Mouse (Mus musculus) midbrain, embryonic 10.5 days (tissue): ENCODE results near the gene Rsph9. TPM values are rescaled to one million over a fixed set of nuclear protein-coding genes. Genes with fewer than 3 reads are reported as not detected.

Source experiments
- DNase-seq: peaks from one replicate; pipeline ENCODE4 v3.0.0-alpha.2; 2017; ENCODE audit warnings: low spot score
- H3K27ac ChIP-seq: fragments of 300-500 bp; sonication (generic); replicated peaks from 2 replicates; pipeline ENCODE4 v1.5.1; 2016; ENCODE audit warnings: mild to moderate bottlenecking
- H3K27me3 ChIP-seq: fragments of 300-500 bp; sonication (generic); 2 replicates; pipeline ENCODE4 v1.6.1; 2016; ENCODE audit warnings: low read depth, mild to moderate bottlenecking; ENCODE audit not compliant: poor library complexity, severe bottlenecking
- H3K36me3 ChIP-seq: fragments of 300-500 bp; sonication (generic); 2 replicates; pipeline ENCODE4 v1.6.1; 2016; ENCODE audit warnings: mild to moderate bottlenecking, moderate library complexity
- H3K4me1 ChIP-seq: fragments of 300-500 bp; sonication (generic); 2 replicates; pipeline ENCODE4 v1.6.1; 2016
- H3K4me3 ChIP-seq: fragments of 300-500 bp; sonication (generic); 2 replicates; pipeline ENCODE4 v1.5.1; 2016; ENCODE audit warnings: mild to moderate bottlenecking, moderate library complexity
- H3K9me3 ChIP-seq: fragments of 300-500 bp; sonication (generic); replicated peaks from 2 replicates; pipeline ENCODE4 v1.6.1; 2016; ENCODE audit warnings: mild to moderate bottlenecking
- whole genome bisulfite sequencing: fragments of 180-500 bp; shearing (Covaris S2); methylation state at CpG from one replicate; pipeline ENCODE4 v1.1.7; 2016; 5-methylcytosine and 5-hydroxymethylcytosine counted together
- polyA plus RNA-seq: library from polyadenylated mRNA; unstranded; fragments of >200 nt; fragmentation: Nextera tagmentation; extraction: Ambion mirVana; gene quantifications from 2 replicates; pipeline ENCODE4 v1.2.1, GENCODE M21; 2016

Gene Rsph9
- polyA plus RNA-seq, 1 experiment from 2014 or later, result 11.7 TPM

GRCm38 (mm10) chr17:46161710-46162109 lies 17.7 kb upstream of the Rsph9 start:
- Histone ChIP-seq H3K27ac (peak overlapping the region; percentile 92), H3K36me3 (peaks cover 43% of the 10 kb centered on the region), H3K9me3 (no peaks in the 10 kb centered on the region), H3K4me1 (peaks cover 32% of the 10 kb centered on the region), H3K4me3 (peak overlapping the region; percentile 89), H3K27me3 (no peaks in the 10 kb centered on the region)
- 51% methylated on average over 9 of the region's 9 CpGs for WGBS
- DNase-seq, result no peak

DNA sequence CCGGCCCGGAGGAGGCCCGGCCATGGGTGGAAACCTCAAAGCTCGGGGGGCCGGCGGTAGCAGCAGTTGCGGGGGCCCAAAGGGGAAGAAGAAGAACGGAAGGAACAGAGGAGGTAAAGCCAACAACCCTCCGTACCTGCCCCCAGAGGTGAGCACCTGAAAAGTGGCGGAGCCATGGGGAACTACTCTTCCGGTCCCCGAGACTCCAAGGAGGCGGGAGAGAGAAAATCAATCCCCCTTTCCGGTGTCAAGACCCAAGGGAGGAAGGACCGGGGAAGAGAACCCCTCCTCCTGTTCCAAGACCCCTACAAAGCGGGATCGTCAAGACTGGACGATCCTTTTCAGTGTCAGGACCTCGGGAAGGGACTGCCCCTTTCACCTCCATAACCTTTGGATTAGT lies 17.2 kb upstream of the Rsph9 start:
- Histone ChIP-seq H3K27ac (peak overlapping the region; percentile 92), H3K4me1 (peaks cover 32% of the 10 kb centered on the region), H3K9me3 (no peaks in the 10 kb centered on the region), H3K36me3 (peaks cover 38% of the 10 kb centered on the region), H3K27me3 (no peaks in the 10 kb centered on the region), H3K4me3 (peak overlapping the region; percentile 89)
- WGBS, result under 1% methylated on average over 19 of the region's 19 CpGs
- DNase-seq, result no peak

DNA sequence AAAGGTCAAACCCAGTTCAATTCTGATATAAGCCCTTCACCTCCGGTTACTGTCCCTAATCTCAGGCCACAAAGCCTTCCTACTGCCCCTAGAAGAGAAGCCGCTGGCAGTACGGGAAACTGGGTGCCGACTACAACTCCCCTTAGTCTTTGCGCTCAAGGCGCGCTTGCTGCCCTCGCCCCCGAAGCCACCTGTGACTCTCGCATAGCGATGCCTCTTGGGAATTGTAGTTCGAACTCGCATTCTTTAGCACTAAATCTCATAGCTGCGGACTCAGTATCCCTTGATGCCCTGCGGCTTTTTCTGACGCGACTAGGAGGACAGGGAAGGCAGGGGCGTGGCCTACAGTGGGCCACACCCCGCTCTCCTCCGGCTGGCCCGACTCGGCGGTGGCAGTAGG lies 16.7 kb upstream of the Rsph9 start, which contains the start of gene Gtpbp2:
Gene Gtpbp2 (plus strand): TSS at position 347 of the 400 bp plus-strand sequence.
- Histone ChIP-seq H3K27ac (peak within 1 kb of the TSS; percentile 92), H3K4me1 (peaks cover 32% of the 10 kb centered on the region), H3K27me3 (no peaks in the 10 kb centered on the region), H3K36me3 (peaks cover 33% of the 10 kb centered on the region), H3K4me3 (peak within 1 kb of the TSS; percentile 89), H3K9me3 (no peaks in the 10 kb centered on the region)
- DNase-seq, result peak; percentile 96
- WGBS, result 0% methylated on average over 23 of the region's 23 CpGs

GRCm38 (mm10) chr17:46160090-46160662 lies 16.2 kb upstream of the Rsph9 start:
- peak; percentile 86 for DNase-seq
- WGBS, result under 1% methylated on average over 16 of the region's 16 CpGs
- H3K4me3 ChIP-seq, result peak overlapping the region; percentile 89
- H3K27ac ChIP-seq, result peak overlapping the region; percentile 92
- no peaks in the 10 kb centered on the region for H3K27me3 ChIP-seq
- H3K9me3 ChIP-seq, result no peaks in the 10 kb centered on the region
- peaks cover 28% of the 10 kb centered on the region for H3K36me3 ChIP-seq
- H3K4me1 ChIP-seq, result peaks cover 32% of the 10 kb centered on the region

GRCm38 (mm10) chr17:46159236-46159635 lies 15.2 kb upstream of the Rsph9 start:
- no peaks in the 10 kb centered on the region for H3K27me3 ChIP-seq
- no peak overlapping the region for H3K27ac ChIP-seq
- DNase-seq, result no peak
- 77% methylated on average over 2 of the region's 2 CpGs for WGBS
- no peaks in the 10 kb centered on the region for H3K9me3 ChIP-seq
- H3K4me1 ChIP-seq, result peaks cover 32% of the 10 kb centered on the region
- H3K4me3 ChIP-seq, result peak overlapping the region; percentile 89
- peaks cover 18% of the 10 kb centered on the region for H3K36me3 ChIP-seq

DNA sequence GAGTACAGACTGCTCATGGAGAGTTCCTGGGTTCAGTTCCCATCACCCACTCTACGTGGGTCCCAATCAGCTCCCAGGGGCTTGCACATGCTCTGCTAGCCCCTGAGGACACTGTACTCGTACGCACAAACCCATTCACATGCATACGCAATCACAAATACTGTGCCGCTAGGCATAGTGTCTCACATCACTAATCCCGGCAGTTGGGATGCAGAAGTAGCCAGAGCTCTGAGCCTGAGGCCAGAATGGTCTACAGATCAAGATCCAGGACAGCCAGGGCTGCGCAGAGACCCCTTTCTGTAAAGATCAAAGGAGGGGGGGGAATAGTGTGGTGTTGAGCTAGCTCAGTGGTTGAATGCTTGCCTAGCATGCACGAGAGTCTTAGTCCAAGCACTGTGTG lies 13.1 kb upstream of the Rsph9 start:
- H3K27ac ChIP-seq, result no peak overlapping the region
- H3K36me3 ChIP-seq, result no peaks in the 10 kb centered on the region
- WGBS, result 91% methylated on average over 8 of the region's 8 CpGs
- H3K4me3 ChIP-seq, result no peak overlapping the region
- DNase-seq, result no peak
- peaks cover 29% of the 10 kb centered on the region for H3K4me1 ChIP-seq
- H3K27me3 ChIP-seq, result no peaks in the 10 kb centered on the region
- H3K9me3 ChIP-seq, result no peaks in the 10 kb centered on the region

GRCm38 (mm10) chr17:46156680-46157079 lies 12.7 kb upstream of the Rsph9 start:
- H3K4me3 ChIP-seq, result no peak overlapping the region
- no peaks in the 10 kb centered on the region for H3K27me3 ChIP-seq
- H3K27ac ChIP-seq, result no peak overlapping the region
- no peaks in the 10 kb centered on the region for H3K9me3 ChIP-seq
- no peak for DNase-seq
- WGBS, result 87% methylated on average over 5 of the region's 5 CpGs
- H3K4me1 ChIP-seq, result peaks cover 25% of the 10 kb centered on the region
- peaks cover 3% of the 10 kb centered on the region for H3K36me3 ChIP-seq

DNA sequence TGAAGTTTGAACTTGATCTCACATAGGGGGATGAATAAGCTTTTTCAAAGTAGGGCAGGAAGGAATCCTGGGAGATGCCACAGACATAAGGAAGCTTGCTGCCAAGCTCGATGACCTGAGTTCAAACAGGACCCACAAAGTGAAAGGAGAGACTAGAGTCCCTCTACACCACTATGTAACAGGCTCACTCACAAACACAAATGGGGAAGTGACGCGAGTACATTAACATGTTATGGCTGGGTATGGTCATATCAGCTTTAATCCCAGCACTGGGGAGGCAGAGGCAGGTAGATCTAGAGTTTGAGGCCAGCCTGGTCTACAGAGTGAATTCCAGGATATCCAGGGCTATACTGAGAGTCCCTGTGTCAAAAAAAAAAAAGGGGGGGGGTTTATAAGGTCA lies 10.3 kb upstream of the Rsph9 start:
- 92% methylated on average over 3 of the region's 3 CpGs for WGBS
- H3K9me3 ChIP-seq, result no peaks in the 10 kb centered on the region

DNA sequence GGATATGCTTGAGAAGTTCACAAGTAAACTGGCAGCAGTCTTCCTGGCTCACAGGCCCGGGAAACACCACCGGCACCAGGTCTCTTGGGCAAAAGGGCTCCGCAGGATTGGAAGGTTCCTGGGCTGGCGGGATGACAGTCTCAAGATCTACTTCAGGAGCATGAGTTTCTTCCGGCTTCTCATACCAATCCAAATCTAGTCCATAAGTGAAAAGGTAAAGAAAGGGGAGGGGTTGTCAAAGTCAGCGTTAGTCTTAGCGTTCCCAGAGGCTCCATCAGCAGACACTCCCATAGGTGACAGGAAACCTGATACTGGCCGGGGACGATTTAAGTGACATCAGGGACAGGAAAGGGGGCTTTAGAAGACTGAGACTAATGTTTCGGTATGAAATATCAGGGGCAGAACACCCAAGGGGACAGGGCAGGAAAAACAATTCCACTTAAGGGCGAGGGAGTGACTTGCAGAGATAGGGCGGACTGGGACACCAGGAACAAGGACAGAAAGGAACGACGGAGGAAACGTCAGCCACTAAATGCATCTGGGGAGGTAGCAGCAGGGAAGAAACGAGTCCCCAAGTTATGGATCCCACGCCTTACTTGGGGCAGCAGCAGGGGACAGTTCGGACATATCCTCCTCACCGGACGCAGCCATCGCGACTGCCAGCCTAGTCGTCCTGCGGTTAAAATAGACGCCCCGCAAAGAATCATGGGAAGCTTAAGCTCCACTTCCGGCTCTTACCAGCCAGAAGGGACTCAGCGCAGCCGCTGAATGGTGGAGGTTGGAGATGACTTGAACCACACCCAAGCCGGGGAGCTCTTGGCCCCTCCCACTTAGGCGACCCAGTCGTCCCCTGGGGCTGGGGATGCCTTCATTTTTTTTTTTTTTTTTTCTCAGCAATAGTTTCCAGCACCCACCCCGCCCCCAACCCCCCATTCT lies 9.1 kb upstream of the Rsph9 start, which contains the start of gene Mad2l1bp:
Gene Mad2l1bp (minus strand): TSS at position 707 of the 936 bp plus-strand sequence.
- peak; percentile 88 for DNase-seq
- Histone ChIP-seq H3K27ac (peak within 1 kb of the TSS; percentile 88), H3K4me3 (peak within 1 kb of the TSS; percentile 81), H3K27me3 (no peaks in the 10 kb centered on the region), H3K9me3 (no peaks in the 10 kb centered on the region), H3K36me3 (peaks cover 26% of the 10 kb centered on the region), H3K4me1 (peaks cover 13% of the 10 kb centered on the region)
- WGBS, result 9% methylated on average over 33 of the region's 33 CpGs

More for the DNA sequence above, 10.3 kb upstream of the Rsph9 start:
- DNase-seq, result no peak
- H3K27me3 ChIP-seq, result no peaks in the 10 kb centered on the region
- peaks cover 14% of the 10 kb centered on the region for H3K36me3 ChIP-seq
- H3K4me1 ChIP-seq, result peaks cover 13% of the 10 kb centered on the region
- H3K27ac ChIP-seq, result no peak overlapping the region
- no peak overlapping the region for H3K4me3 ChIP-seq

- no peak for DNase-seq
- Histone ChIP-seq H3K9me3 (0 out of 2 replicates have a peak, but pooled peaks cover 3% of the 10 kb centered on the region), H3K4me1 (peaks cover 18% of the 10 kb centered on the region), H3K4me3 (no peak overlapping the region), H3K27me3 (peaks cover 9% of the 10 kb centered on the region; the same call in 1 of the 2 replicates), H3K36me3 (peaks cover 6% of the 10 kb centered on the region; the same call in 1 of the 2 replicates), H3K27ac (no peak overlapping the region)
- WGBS, result 90% methylated on average over 3 of the region's 3 CpGs
These were observed 4.1 kb downstream of the Rsph9 start for GRCm38 (mm10) chr17:46139872-46140271.

- H3K4me3 ChIP-seq, result no peak overlapping the region
- H3K27ac ChIP-seq, result no peak overlapping the region
- peaks cover 6% of the 10 kb centered on the region; the same call in 1 of the 2 replicates for H3K36me3 ChIP-seq
- H3K9me3 ChIP-seq, result 0 out of 2 replicates have a peak, but pooled peaks cover 3% of the 10 kb centered on the region
- peaks cover 8% of the 10 kb centered on the region for H3K4me1 ChIP-seq
- DNase-seq, result no peak
- H3K27me3 ChIP-seq, result peaks cover 9% of the 10 kb centered on the region; the same call in 1 of the 2 replicates
- WGBS, result 87% methylated on average over 8 of the region's 8 CpGs
These were observed 5.3 kb downstream of the Rsph9 start for GRCm38 (mm10) chr17:46138563-46139236.

GRCm38 (mm10) chr17:46132862-46133261 lies 11.2 kb downstream of the Rsph9 start:
- Histone ChIP-seq H3K36me3 (peaks cover 30% of the 10 kb centered on the region), H3K27ac (no peak overlapping the region), H3K4me3 (no peak overlapping the region), H3K9me3 (0 out of 2 replicates have a peak, but pooled peaks cover 3% of the 10 kb centered on the region), H3K4me1 (0 out of 2 replicates have a peak, but pooled peaks cover 6% of the 10 kb centered on the region), H3K27me3 (no peaks in the 10 kb centered on the region)
- no peak for DNase-seq
- WGBS, result 75% methylated on average over 8 of the region's 8 CpGs
